Mouse (Mus musculus) lung, postnatal 14 days (tissue): ENCODE results near the gene Megf6.

ENCODE experiments used
- DNase-seq: peaks from one replicate; pipeline ENCODE4 v3.0.0; 2021

Gene Megf6

GRCm38 (mm10) chr4:154170506-154171150, at the start of gene Megf6:
Gene Megf6 (plus strand): TSS chr4:154170730.
- peak; percentile 78 for DNase-seq

GRCm38 (mm10) chr4:154121800-154122199, 48.7 kb upstream of the Megf6 start:
- DNase-seq, result no peak

GRCm38 (mm10) chr4:154122374-154122773, 48.2 kb upstream of the Megf6 start:
- DNase-seq, result no peak

GRCm38 (mm10) chr4:154123553-154123952, 47.0 kb upstream of the Megf6 start:
- no peak for DNase-seq

GRCm38 (mm10) chr4:154125202-154125601, 45.3 kb upstream of the Megf6 start:
- DNase-seq, result no peak

GRCm38 (mm10) chr4:154127273-154127672, 43.3 kb upstream of the Megf6 start:
- DNase-seq, result no peak

- no peak for DNase-seq
Observed at GRCm38 (mm10) chr4:154129950-154130349, 40.6 kb upstream of the Megf6 start.

- DNase-seq, result no peak
Observed at GRCm38 (mm10) chr4:154131894-154132293, 38.6 kb upstream of the Megf6 start.

GRCm38 (mm10) chr4:154134803-154135202, 35.7 kb upstream of the Megf6 start:
- no peak for DNase-seq

- no peak for DNase-seq
Observed at GRCm38 (mm10) chr4:154137139-154137538, 33.4 kb upstream of the Megf6 start.

- DNase-seq, result no peak
Observed at GRCm38 (mm10) chr4:154139671-154140181, 30.8 kb upstream of the Megf6 start.

GRCm38 (mm10) chr4:154140182-154140212, 30.5 kb upstream of the Megf6 start, which contains the start of gene Trp73:
Gene Trp73 (minus strand): TSS chr4:154140208.
- no peak for DNase-seq

- no peak for DNase-seq
Observed at GRCm38 (mm10) chr4:154140213-154141008, 30.1 kb upstream of the Megf6 start.

GRCm38 (mm10) chr4:154141009-154141867, 29.3 kb upstream of the Megf6 start:
- DNase-seq, result no peak

- DNase-seq, result peak; percentile 88
Observed at GRCm38 (mm10) chr4:154142211-154143040, 28.1 kb upstream of the Megf6 start, which contains the start of gene Wrap73. Gene Wrap73 (plus strand): TSS chr4:154142372.

GRCm38 (mm10) chr4:154144712-154145111, 25.8 kb upstream of the Megf6 start:
- DNase-seq, result no peak

GRCm38 (mm10) chr4:154146342-154146741, 24.2 kb upstream of the Megf6 start:
- DNase-seq, result no peak

GRCm38 (mm10) chr4:154154104-154154503, 16.4 kb upstream of the Megf6 start:
- no peak for DNase-seq

- DNase-seq, result no peak
Observed at GRCm38 (mm10) chr4:154156050-154156449, 14.5 kb upstream of the Megf6 start.

GRCm38 (mm10) chr4:154157970-154158662, 12.4 kb upstream of the Megf6 start:
- no peak for DNase-seq

- DNase-seq, result peak; percentile 90
Observed at GRCm38 (mm10) chr4:154159002-154159401, 11.5 kb upstream of the Megf6 start.

- DNase-seq, result peak; percentile 49
Observed at GRCm38 (mm10) chr4:154159961-154160537, 10.5 kb upstream of the Megf6 start.
